Mouse (Mus musculus): ENCODE measurements around the gene H2-DMb1.

- TF ChIP-seq CTCF (conservative IDR thresholded peaks at IDR 0.05; ENCODE audit: low read length) = no peak
- no peak for TF ChIP-seq POU5F1 (IDR thresholded peaks at IDR 0.05; ENCODE audit: borderline replicate concordance, low read length)
- TF ChIP-seq NANOG (IDR thresholded peaks at IDR 0.05; ENCODE audit: borderline replicate concordance, low read length) = no peak
Observed at GRCm38 (mm10) chr17:34188986-34189385, 36.1 kb downstream of the H2-DMb1 start.
